Mouse (Mus musculus) midbrain, embryonic 16.5 days (tissue): Measurements from ENCODE around the gene Fmnl3. TPM values are rescaled to one million over a fixed set of nuclear protein-coding genes. Genes with fewer than 3 reads are reported as not detected.

ENCODE experiments used
- ATAC-seq: fragments of 200-750 bp; cut with Nextera tagmentation; 2 replicates; pipeline ENCODE4 v1.8.0; 2017; ENCODE audit warnings: moderate TSS enrichment
- H3K27ac ChIP-seq: fragments of 300-500 bp; sonication (generic); 2 replicates; pipeline ENCODE4 v1.5.1; 2014; ENCODE audit warnings: mild to moderate bottlenecking, low read length, mixed read lengths
- H3K27me3 ChIP-seq: fragments of 300-500 bp; sonication (generic); 2 replicates; pipeline ENCODE4 v1.6.1; 2014; ENCODE audit warnings: low read depth, low read length, mixed read lengths; ENCODE audit not compliant: control insufficient read depth, insufficient read depth
- H3K36me3 ChIP-seq: fragments of 300-500 bp; sonication (generic); 2 replicates; pipeline ENCODE4 v1.6.1; 2014; ENCODE audit warnings: mild to moderate bottlenecking, low read length, moderate library complexity, mixed read lengths; ENCODE audit not compliant: control insufficient read depth, insufficient read depth
- H3K4me1 ChIP-seq: fragments of 300-500 bp; sonication (generic); 2 replicates; pipeline ENCODE4 v1.6.1; 2014; ENCODE audit warnings: mild to moderate bottlenecking, low read length, mixed read lengths; ENCODE audit not compliant: control insufficient read depth, insufficient read depth
- H3K4me2 ChIP-seq: fragments of 300-500 bp; sonication (generic); 2 replicates; pipeline ENCODE4 v1.6.1; 2014; ENCODE audit warnings: mild to moderate bottlenecking, low read length, mixed read lengths
- H3K4me3 ChIP-seq: fragments of 300-500 bp; sonication (generic); 2 replicates; pipeline ENCODE4 v1.5.1; 2014; ENCODE audit warnings: low read depth, mild to moderate bottlenecking, low read length, moderate library complexity, mixed read lengths
- H3K9ac ChIP-seq: fragments of 300-500 bp; sonication (generic); 2 replicates; pipeline ENCODE4 v1.6.1; 2014; ENCODE audit warnings: low read depth, low read length, mixed read lengths
- H3K9me3 ChIP-seq: fragments of 300-500 bp; sonication (generic); replicated peaks from 2 replicates; pipeline ENCODE4 v1.6.1; 2014; ENCODE audit warnings: mild to moderate bottlenecking, low read length, mixed read lengths; ENCODE audit not compliant: control insufficient read depth, poor library complexity, severe bottlenecking
- WGBS: fragments of 180-500 bp; shearing (Covaris S2); extraction: QIAGEN DNeasy Blood & Tissue Kit; methylation state at CpG from one replicate; pipeline ENCODE4 v1.1.7; 2014; 5-methylcytosine and 5-hydroxymethylcytosine counted together
- polyA plus RNA-seq: library from polyadenylated mRNA; unstranded; fragments of >200 nt; fragmentation: Nextera tagmentation; extraction: Ambion mirVana; gene quantifications from 2 replicates; pipeline ENCODE4 v1.2.1, GENCODE M21; 2015

The Fmnl3 gene
- polyA plus RNA-seq, 1 experiment from 2014 or later: 8.0 TPM

GRCm38 (mm10) chr15:99356462-99356861 is 13.8 kb downstream of the Fmnl3 start:
- Histone ChIP-seq H3K4me3 (no peak overlapping the region), H3K4me1 (no peaks in the 10 kb centered on the region), H3K9me3 (no peaks in the 10 kb centered on the region)

GRCm38 (mm10) chr15:99355660-99356059 is 14.6 kb downstream of the Fmnl3 start:
- WGBS: 83% methylated on average over 6 of the region's 6 CpGs
- Histone ChIP-seq H3K9me3 (no peaks in the 10 kb centered on the region), H3K4me1 (no peaks in the 10 kb centered on the region), H3K4me3 (no peak overlapping the region), H3K36me3 (no peaks in the 10 kb centered on the region), H3K27ac (no peak overlapping the region), H3K27me3 (no peaks in the 10 kb centered on the region), H3K4me2 (no peak overlapping the region), H3K9ac (no peak overlapping the region)
- no peak for ATAC-seq

More at GRCm38 (mm10) chr15:99356462-99356861, 13.8 kb downstream of the Fmnl3 start:
- H3K27me3 ChIP-seq: no peaks in the 10 kb centered on the region
- no peaks in the 10 kb centered on the region for H3K36me3 ChIP-seq
- H3K9ac ChIP-seq: no peak overlapping the region
- H3K27ac ChIP-seq: no peak overlapping the region
- WGBS: 91% methylated on average over 6 of the region's 6 CpGs
- ATAC-seq: no peak
- no peak overlapping the region for H3K4me2 ChIP-seq

- no peaks in the 10 kb centered on the region for H3K9me3 ChIP-seq
- H3K27me3 ChIP-seq: no peaks in the 10 kb centered on the region
- 81% methylated on average over 5 of the region's 5 CpGs for WGBS
- H3K36me3 ChIP-seq: no peaks in the 10 kb centered on the region
- no peaks in the 10 kb centered on the region for H3K4me1 ChIP-seq
- no peak overlapping the region for H3K4me3 ChIP-seq
- no peak overlapping the region for H3K27ac ChIP-seq
- no peak for ATAC-seq
- H3K9ac ChIP-seq: no peak overlapping the region
- no peak overlapping the region for H3K4me2 ChIP-seq
These were observed 18.0 kb downstream of the Fmnl3 start for GRCm38 (mm10) chr15:99352306-99352705.

- no peak for ATAC-seq
- Histone ChIP-seq H3K36me3 (no peaks in the 10 kb centered on the region), H3K27ac (no peak overlapping the region), H3K9me3 (no peaks in the 10 kb centered on the region), H3K27me3 (no peaks in the 10 kb centered on the region), H3K9ac (no peak overlapping the region), H3K4me1 (no peaks in the 10 kb centered on the region), H3K4me2 (no peak overlapping the region), H3K4me3 (no peak overlapping the region)
- WGBS: 82% methylated on average over 6 of the region's 6 CpGs
These were observed 18.7 kb downstream of the Fmnl3 start for GRCm38 (mm10) chr15:99351610-99352009.

- ATAC-seq: no peak
- WGBS: 88% methylated on average over 4 of the region's 4 CpGs
- H3K4me3 ChIP-seq: no peak overlapping the region
These were observed 25.3 kb downstream of the Fmnl3 start for GRCm38 (mm10) chr15:99344961-99345360.

GRCm38 (mm10) chr15:99344148-99344870 is 26.0 kb downstream of the Fmnl3 start:
- no peaks in the 10 kb centered on the region for H3K27me3 ChIP-seq
- H3K9ac ChIP-seq: no peak overlapping the region
- ATAC-seq: no peak
- peak overlapping the region; percentile 65 for H3K27ac ChIP-seq
- 66% methylated on average over 8 of the region's 8 CpGs for WGBS
- no peak overlapping the region for H3K4me2 ChIP-seq
- H3K4me3 ChIP-seq: no peak overlapping the region
- H3K9me3 ChIP-seq: no peaks in the 10 kb centered on the region
- no peaks in the 10 kb centered on the region for H3K36me3 ChIP-seq
- H3K4me1 ChIP-seq: no peaks in the 10 kb centered on the region; the same call in 1 of the 2 replicates

More at GRCm38 (mm10) chr15:99344961-99345360, 25.3 kb downstream of the Fmnl3 start:
- no peaks in the 10 kb centered on the region for H3K9me3 ChIP-seq
- H3K9ac ChIP-seq: no peak overlapping the region
- no peaks in the 10 kb centered on the region for H3K36me3 ChIP-seq
- H3K27ac ChIP-seq: no peak overlapping the region
- no peak overlapping the region for H3K4me2 ChIP-seq
- no peaks in the 10 kb centered on the region for H3K27me3 ChIP-seq
- H3K4me1 ChIP-seq: no peaks in the 10 kb centered on the region; the same call in 1 of the 2 replicates

- H3K27me3 ChIP-seq: no peaks in the 10 kb centered on the region
- H3K36me3 ChIP-seq: no peaks in the 10 kb centered on the region
- H3K9me3 ChIP-seq: no peaks in the 10 kb centered on the region
- H3K27ac ChIP-seq: peak overlapping the region; percentile 65
- H3K4me3 ChIP-seq: no peak overlapping the region
- peak; percentile 72; the same call in 1 of the 2 replicates for ATAC-seq
- H3K9ac ChIP-seq: no peak overlapping the region
- H3K4me2 ChIP-seq: no peak overlapping the region
- no peaks in the 10 kb centered on the region; the same call in 1 of the 2 replicates for H3K4me1 ChIP-seq
- WGBS: 56% methylated on average over 5 of the region's 5 CpGs
These were observed 26.7 kb downstream of the Fmnl3 start for GRCm38 (mm10) chr15:99343414-99344147.

GRCm38 (mm10) chr15:99342194-99342981 is 27.9 kb downstream of the Fmnl3 start:
- H3K4me3 ChIP-seq: no peak overlapping the region
- H3K27me3 ChIP-seq: no peaks in the 10 kb centered on the region
- H3K36me3 ChIP-seq: no peaks in the 10 kb centered on the region
- no peak overlapping the region for H3K9ac ChIP-seq
- H3K27ac ChIP-seq: no peak overlapping the region
- H3K9me3 ChIP-seq: no peaks in the 10 kb centered on the region
- no peak for ATAC-seq
- no peak overlapping the region for H3K4me2 ChIP-seq
- 52% methylated on average over 9 of the region's 9 CpGs for WGBS
- H3K4me1 ChIP-seq: no peaks in the 10 kb centered on the region; the same call in 1 of the 2 replicates
